Mouse (Mus musculus): ENCODE measurements at regions not wholly inside any gene's neighbourhood (a gene's known extent, or its start where the extent isn't known, plus 50 kb on each side); places are given as distances from the start of the nearest gene placed in this dataset.
A peak's percentile ranks its signal among the peaks of the same experiment; 100 is the strongest.

- 81% methylated on average over 6 of the region's 6 CpGs for WGBS
- no peaks in the 10 kb centered on the region for H3K36me3 ChIP-seq (ENCODE audit: insufficient read depth, low read length)
Observed at GRCm38 (mm10) chr8:8931746-8932145, 241.4 kb upstream of the Arglu1 start.

GRCm38 (mm10) chr8:8928074-8928862 is 237.9 kb upstream of the Arglu1 start:
- ATAC-seq (replicated peaks; ENCODE audit: low FRiP score, low read depth) = no peak
- Histone ChIP-seq H3K4me2 (ENCODE audit: low read length) (no peak overlapping the region), H3K9ac (ENCODE audit: low read depth, low read length) (no peak overlapping the region), H3K4me1 (replicated peaks; ENCODE audit: insufficient read depth, low read length) (no peaks in the 10 kb centered on the region), H3K4me3 (replicated peaks; ENCODE audit: low read depth, low read length) (no peak overlapping the region), H3K9me3 (replicated peaks; ENCODE audit: low read length) (no peaks in the 10 kb centered on the region), H3K27me3 (ENCODE audit: insufficient read depth, low read length) (no peaks in the 10 kb centered on the region), H3K36me3 (ENCODE audit: insufficient read depth, low read length) (no peaks in the 10 kb centered on the region), H3K27ac (no peak overlapping the region)
- 88% methylated on average over 18 of the region's 18 CpGs for WGBS
- no peak for TF ChIP-seq CTCF (IDR thresholded peaks at IDR 0.05; ENCODE audit: low read depth)
- no peak for DNase-seq (ENCODE audit: low spot score)

More at GRCm38 (mm10) chr8:8931746-8932145, 241.4 kb upstream of the Arglu1 start:
- Histone ChIP-seq H3K27ac (no peak overlapping the region), H3K4me1 (replicated peaks; ENCODE audit: insufficient read depth, low read length) (no peaks in the 10 kb centered on the region), H3K9ac (ENCODE audit: low read depth, low read length) (no peak overlapping the region), H3K9me3 (replicated peaks; ENCODE audit: low read length) (no peaks in the 10 kb centered on the region), H3K4me3 (replicated peaks; ENCODE audit: low read depth, low read length) (no peak overlapping the region), H3K4me2 (ENCODE audit: low read length) (no peak overlapping the region), H3K27me3 (ENCODE audit: insufficient read depth, low read length) (no peaks in the 10 kb centered on the region)
- DNase-seq (ENCODE audit: low spot score) (no peak), ATAC-seq (replicated peaks; ENCODE audit: low FRiP score, low read depth) (no peak)
- TF ChIP-seq CTCF (IDR thresholded peaks at IDR 0.05; ENCODE audit: low read depth) = no peak

GRCm38 (mm10) chr8:8921446-8921845 is 231.1 kb upstream of the Arglu1 start:
- Histone ChIP-seq H3K4me3 (replicated peaks; ENCODE audit: low read depth, low read length) (no peak overlapping the region), H3K9me3 (replicated peaks; ENCODE audit: low read length) (no peaks in the 10 kb centered on the region), H3K27ac (no peak overlapping the region), H3K36me3 (ENCODE audit: insufficient read depth, low read length) (no peaks in the 10 kb centered on the region), H3K9ac (ENCODE audit: low read depth, low read length) (no peak overlapping the region), H3K4me2 (ENCODE audit: low read length) (no peak overlapping the region), H3K27me3 (ENCODE audit: insufficient read depth, low read length) (no peaks in the 10 kb centered on the region), H3K4me1 (replicated peaks; ENCODE audit: insufficient read depth, low read length) (no peaks in the 10 kb centered on the region)
- WGBS = 51% methylated on average over 2 of the region's 2 CpGs
- DNase-seq (ENCODE audit: low spot score) (no peak), ATAC-seq (replicated peaks; ENCODE audit: low FRiP score, low read depth) (no peak)
- no peak for TF ChIP-seq CTCF (IDR thresholded peaks at IDR 0.05; ENCODE audit: low read depth)

- no peak overlapping the region for H3K4me3 ChIP-seq (replicated peaks; ENCODE audit: low read depth, low read length)
- ATAC-seq (replicated peaks; ENCODE audit: low FRiP score, low read depth) = no peak
- no peak overlapping the region for H3K4me2 ChIP-seq (ENCODE audit: low read length)
- no peak overlapping the region for H3K9ac ChIP-seq (ENCODE audit: low read depth, low read length)
- H3K36me3 ChIP-seq (ENCODE audit: insufficient read depth, low read length) = no peaks in the 10 kb centered on the region
- H3K27me3 ChIP-seq (ENCODE audit: insufficient read depth, low read length) = no peaks in the 10 kb centered on the region
- WGBS = 14% methylated on average over 11 of the region's 11 CpGs
- DNase-seq (ENCODE audit: low spot score) = peak; percentile 31
- H3K9me3 ChIP-seq (replicated peaks; ENCODE audit: low read length) = no peaks in the 10 kb centered on the region
- no peak overlapping the region for H3K27ac ChIP-seq
- H3K4me1 ChIP-seq (replicated peaks; ENCODE audit: insufficient read depth, low read length) = no peaks in the 10 kb centered on the region
- no peak for TF ChIP-seq CTCF (IDR thresholded peaks at IDR 0.05; ENCODE audit: low read depth)
Observed at GRCm38 (mm10) chr8:8919582-8920503, 229.5 kb upstream of the Arglu1 start.

- H3K9me3 ChIP-seq (replicated peaks; ENCODE audit: low read length) = no peaks in the 10 kb centered on the region
- H3K4me2 ChIP-seq (ENCODE audit: low read length) = no peak overlapping the region
- no peak for TF ChIP-seq CTCF (IDR thresholded peaks at IDR 0.05; ENCODE audit: low read depth)
- no peaks in the 10 kb centered on the region for H3K36me3 ChIP-seq (ENCODE audit: insufficient read depth, low read length)
- no peak for DNase-seq (ENCODE audit: low spot score)
- no peak overlapping the region for H3K27ac ChIP-seq
- WGBS = 85% methylated on average over 9 of the region's 9 CpGs
- no peak for ATAC-seq (replicated peaks; ENCODE audit: low FRiP score, low read depth)
- H3K4me1 ChIP-seq (replicated peaks; ENCODE audit: insufficient read depth, low read length) = no peaks in the 10 kb centered on the region
- no peak overlapping the region for H3K4me3 ChIP-seq (replicated peaks; ENCODE audit: low read depth, low read length)
- no peaks in the 10 kb centered on the region for H3K27me3 ChIP-seq (ENCODE audit: insufficient read depth, low read length)
- no peak overlapping the region for H3K9ac ChIP-seq (ENCODE audit: low read depth, low read length)
Observed at GRCm38 (mm10) chr8:8919040-8919439, 228.7 kb upstream of the Arglu1 start.

GRCm38 (mm10) chr8:8907478-8908165 is 217.3 kb upstream of the Arglu1 start:
- no peaks in the 10 kb centered on the region for H3K27me3 ChIP-seq (ENCODE audit: insufficient read depth, low read length)
- H3K4me1 ChIP-seq (replicated peaks; ENCODE audit: insufficient read depth, low read length) = no peaks in the 10 kb centered on the region
- no peak overlapping the region for H3K9ac ChIP-seq (ENCODE audit: low read depth, low read length)
- no peak overlapping the region for H3K4me2 ChIP-seq (ENCODE audit: low read length)
- DNase-seq (ENCODE audit: low spot score) (no peak), ATAC-seq (replicated peaks; ENCODE audit: low FRiP score, low read depth) (no peak)
- no peaks in the 10 kb centered on the region for H3K36me3 ChIP-seq (ENCODE audit: insufficient read depth, low read length)
- TF ChIP-seq CTCF (IDR thresholded peaks at IDR 0.05; ENCODE audit: low read depth) = no peak
- no peak overlapping the region for H3K4me3 ChIP-seq (replicated peaks; ENCODE audit: low read depth, low read length)
- H3K27ac ChIP-seq = no peak overlapping the region
- 88% methylated on average over 7 of the region's 7 CpGs for WGBS
- H3K9me3 ChIP-seq (replicated peaks; ENCODE audit: low read length) = no peaks in the 10 kb centered on the region

All from kidney, postnatal 0 days (tissue).